Mouse (Mus musculus): Measurements from ENCODE around the gene Gadd45a. TPM values are rescaled to one million over a fixed set of nuclear protein-coding genes. Genes with fewer than 3 reads are reported as not detected.
"Not testable (repeated sequence)": the region's sequence is repeated elsewhere in the genome, so short reads cannot be mapped to it uniquely, and the experiment has no call there.

The Gadd45a gene
- polyA plus RNA-seq, 1 experiment, result 32.7 TPM

DNA sequence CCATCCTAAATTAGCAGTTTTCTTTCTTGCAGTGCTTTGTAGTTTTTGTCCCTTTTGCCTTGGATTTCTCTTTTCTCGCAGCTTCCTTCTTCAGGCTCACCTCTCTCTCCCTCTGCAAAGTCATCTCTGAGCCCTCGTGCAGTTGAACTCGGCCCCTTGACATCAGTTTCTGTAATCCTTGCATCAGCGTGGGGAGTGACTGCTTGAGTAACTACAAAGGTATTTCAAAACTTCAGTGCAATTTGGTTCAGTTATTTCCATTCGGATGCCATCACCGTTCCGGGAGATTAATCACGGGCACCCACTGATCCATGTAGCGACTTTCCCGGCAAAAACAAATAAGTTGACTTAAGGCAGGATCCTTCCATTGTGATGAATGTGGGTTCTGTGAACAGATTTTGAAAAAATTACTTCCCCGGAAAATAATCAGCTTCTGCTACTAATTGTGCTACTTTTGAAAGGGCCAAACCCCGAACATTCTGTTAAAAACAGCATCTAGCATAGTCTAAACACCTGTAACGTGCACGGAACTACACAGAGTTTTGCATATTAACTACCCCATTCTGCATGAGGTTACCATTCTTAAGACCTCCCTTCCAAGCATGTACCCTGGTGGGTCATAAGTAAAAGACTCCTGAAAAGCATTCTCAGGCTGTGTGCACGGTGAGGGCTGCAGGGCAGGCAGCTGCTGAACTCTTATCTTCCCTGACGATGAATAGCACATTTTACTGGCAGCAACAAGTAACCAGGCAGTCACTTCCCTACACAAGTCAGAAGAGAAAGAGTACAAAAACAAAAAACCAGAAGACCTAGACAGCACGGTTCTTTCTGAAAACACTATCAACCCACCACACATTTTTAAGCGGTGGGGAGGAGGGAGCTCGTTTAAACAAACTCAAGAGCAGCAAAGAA, 1.6 kb downstream of the Gadd45a start:
- Histone ChIP-seq H3K4me1 (ENCODE audit: control insufficient read depth, insufficient read depth, low read length) (peaks cover 5% of the 10 kb centered on the region), H3K4me3 (replicated peaks; ENCODE audit: extremely low read depth, low read depth, low read length) (peak overlapping the region; percentile 67)
- TF ChIP-seq CTCF (IDR thresholded peaks at IDR 0.05; ENCODE audit: insufficient read depth, low read length) (no peak), POLR2A (IDR thresholded peaks at IDR 0.05; ENCODE audit: borderline replicate concordance, extremely low read depth, low read depth, low read length) (no peak)
- WGBS, result 29% methylated on average over 19 of the region's 19 CpGs
- DNase-seq, result no peak

DNA sequence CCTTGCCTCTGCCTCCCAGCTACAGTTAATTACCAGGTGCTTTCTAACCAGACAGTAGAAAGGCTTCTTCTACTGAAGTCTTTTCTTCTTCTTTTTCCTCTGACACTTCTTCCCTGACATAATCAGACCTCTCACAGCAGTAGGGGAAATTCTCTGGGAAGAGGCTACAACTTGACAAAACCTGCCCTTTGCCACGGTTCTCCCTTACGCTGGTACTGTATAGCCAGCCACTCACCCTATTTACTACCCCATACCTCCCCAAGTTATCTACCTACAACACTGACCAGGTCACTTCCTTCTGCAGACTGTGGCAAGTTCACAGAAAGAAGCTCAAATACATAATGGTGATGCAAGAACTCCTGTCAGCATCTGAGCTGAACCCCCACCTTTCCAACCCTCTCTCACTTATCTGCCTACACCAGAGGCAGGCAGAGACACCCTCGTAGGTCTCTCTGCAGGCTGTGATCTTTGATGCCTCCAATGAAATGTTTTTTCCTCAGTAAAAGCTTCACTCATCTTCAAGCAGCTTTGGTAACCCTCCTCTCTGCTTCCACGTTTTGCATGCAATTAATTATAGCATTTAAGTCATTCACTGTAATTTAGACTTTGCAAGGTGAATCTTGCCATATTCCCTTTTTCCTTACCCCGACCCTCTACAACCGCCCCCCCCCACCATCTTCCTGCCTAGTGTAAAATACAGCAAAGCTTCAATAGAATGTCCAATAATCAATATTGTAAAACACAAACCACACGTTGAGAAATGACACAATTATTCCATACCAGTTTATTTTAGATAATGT, 2.7 kb downstream of the Gadd45a start:
- Histone ChIP-seq H3K4me3 (replicated peaks; ENCODE audit: extremely low read depth, low read depth, low read length) (no peak overlapping the region), H3K4me1 (ENCODE audit: control insufficient read depth, insufficient read depth, low read length) (peaks cover 5% of the 10 kb centered on the region)
- TF ChIP-seq POLR2A (IDR thresholded peaks at IDR 0.05; ENCODE audit: borderline replicate concordance, extremely low read depth, low read depth, low read length), result no peak
- no peak for TF ChIP-seq CTCF (IDR thresholded peaks at IDR 0.05; ENCODE audit: insufficient read depth, low read length)
- DNase-seq, result no peak
- WGBS, result 82% methylated on average over 7 of the region's 7 CpGs

DNA sequence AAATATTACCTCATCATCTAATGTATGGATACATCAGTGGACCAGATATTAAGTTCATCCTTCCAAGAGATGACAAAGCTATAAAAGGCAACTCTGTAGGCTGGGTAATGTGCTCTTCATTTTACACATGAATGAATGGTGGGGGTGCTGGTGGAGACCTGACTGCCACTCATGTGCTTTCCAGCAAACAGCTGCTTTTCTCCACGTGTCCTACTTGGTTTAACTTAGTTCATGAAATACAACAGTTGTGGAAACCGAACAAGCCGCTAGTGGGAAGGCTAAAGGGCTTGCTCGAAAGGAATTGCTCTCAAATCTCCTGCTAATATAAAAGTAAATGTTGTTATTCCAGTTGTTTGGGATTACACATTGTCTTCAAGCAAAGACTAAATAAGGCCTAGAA, 3.7 kb downstream of the Gadd45a start:
- no peak overlapping the region for H3K4me3 ChIP-seq (replicated peaks; ENCODE audit: extremely low read depth, low read depth, low read length)
- no peak for DNase-seq
- TF ChIP-seq CTCF (IDR thresholded peaks at IDR 0.05; ENCODE audit: insufficient read depth, low read length), result no peak
- TF ChIP-seq POLR2A (IDR thresholded peaks at IDR 0.05; ENCODE audit: borderline replicate concordance, extremely low read depth, low read depth, low read length), result no peak
- peaks cover 5% of the 10 kb centered on the region for H3K4me1 ChIP-seq (ENCODE audit: control insufficient read depth, insufficient read depth, low read length)
- 76% methylated on average over 4 of the region's 4 CpGs for WGBS

DNA sequence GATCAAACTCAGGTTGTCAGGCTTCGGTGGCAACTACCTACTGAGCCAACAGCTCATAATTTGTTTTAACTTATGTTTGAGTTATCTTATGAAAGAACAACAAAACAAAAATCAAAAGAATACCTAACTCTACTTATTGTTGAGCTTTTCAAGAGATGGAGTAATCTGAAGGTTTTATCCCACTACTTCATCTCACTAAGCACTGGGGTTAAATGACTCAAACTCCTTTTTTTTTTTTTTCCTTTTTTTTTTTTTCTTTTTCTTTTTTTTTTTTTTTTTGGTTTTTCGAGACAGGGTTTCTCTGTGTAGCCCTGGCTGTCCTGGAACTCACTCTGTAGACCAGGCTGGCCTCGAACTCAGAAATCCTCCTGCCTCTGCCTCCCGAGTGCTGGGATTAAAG, 4.3 kb downstream of the Gadd45a start:
- 95% methylated on average over 3 of the region's 4 CpGs for WGBS
- not testable (repeated sequence) for DNase-seq; H3K4me3 ChIP-seq (replicated peaks; ENCODE audit: extremely low read depth, low read depth, low read length); H3K4me1 ChIP-seq (ENCODE audit: control insufficient read depth, insufficient read depth, low read length)

DNA sequence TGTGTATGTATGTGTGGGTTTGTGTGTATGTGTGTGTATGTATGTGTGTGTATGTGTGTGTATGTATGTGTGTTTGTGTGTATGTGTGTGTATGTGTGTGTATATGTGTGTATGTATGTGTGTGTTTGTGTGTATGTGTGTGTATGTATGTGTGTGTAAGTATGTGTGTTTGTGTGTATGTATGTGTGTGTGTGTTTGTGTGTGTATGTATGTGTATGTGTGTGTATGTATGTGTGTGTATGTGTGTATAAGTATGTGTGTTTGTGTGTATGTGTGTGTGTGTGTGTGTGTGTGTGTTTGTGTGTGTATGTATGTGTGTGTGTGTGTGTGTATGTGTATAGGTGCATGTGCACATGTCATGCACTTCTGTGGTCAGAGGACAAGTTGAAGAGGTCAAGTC, 4.7 kb downstream of the Gadd45a start:
- H3K4me3 ChIP-seq (replicated peaks; ENCODE audit: extremely low read depth, low read depth, low read length); H3K4me1 ChIP-seq (ENCODE audit: control insufficient read depth, insufficient read depth, low read length); DNase-seq: not testable (repeated sequence)

DNA sequence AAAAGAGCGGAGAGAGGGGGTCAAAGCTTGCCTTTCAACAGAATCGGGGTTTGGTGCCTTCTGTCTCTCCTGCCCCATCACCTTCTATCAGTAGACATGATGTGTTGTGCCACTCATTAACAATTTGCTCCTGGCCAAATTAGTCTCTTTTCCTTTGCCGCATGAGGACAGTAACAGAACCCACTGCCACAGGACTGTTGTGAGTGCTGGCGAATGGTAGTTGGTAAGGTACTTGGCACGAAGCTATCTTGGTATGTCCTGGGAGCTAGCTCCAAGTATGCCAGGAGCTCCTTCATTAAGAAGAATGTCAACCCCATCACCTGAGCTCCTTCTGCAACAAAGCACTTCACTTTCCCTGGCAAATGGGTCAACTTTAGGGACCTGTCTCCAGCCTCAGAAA, 6.4 kb downstream of the Gadd45a start:
- 79% methylated on average over 5 of the region's 5 CpGs for WGBS
- no peak for DNase-seq
- Histone ChIP-seq H3K4me1 (ENCODE audit: control insufficient read depth, insufficient read depth, low read length) (peaks cover 3% of the 10 kb centered on the region), H3K4me3 (replicated peaks; ENCODE audit: extremely low read depth, low read depth, low read length) (no peak overlapping the region)
- TF ChIP-seq CTCF (IDR thresholded peaks at IDR 0.05; ENCODE audit: insufficient read depth, low read length) (no peak), POLR2A (IDR thresholded peaks at IDR 0.05; ENCODE audit: borderline replicate concordance, extremely low read depth, low read depth, low read length) (no peak)

DNA sequence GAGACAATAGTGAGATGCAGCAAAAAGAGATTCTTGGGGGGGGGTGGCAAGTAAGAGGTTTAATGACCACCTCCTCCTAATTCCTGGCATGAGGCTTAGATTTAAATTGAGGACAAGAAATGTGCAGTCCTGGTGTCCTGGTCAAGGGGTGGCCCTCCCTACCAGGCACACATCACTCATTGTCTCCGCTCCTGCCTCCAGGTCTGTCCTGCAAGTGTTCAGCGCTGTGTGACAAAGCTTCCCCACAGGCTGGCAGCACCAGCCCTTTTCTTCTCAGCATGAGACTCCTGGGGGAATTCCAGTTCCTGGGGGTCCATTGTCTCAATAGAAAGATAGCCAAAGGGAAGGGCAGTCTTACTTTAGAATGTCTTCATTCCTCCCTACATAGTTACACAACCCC, 6.8 kb downstream of the Gadd45a start:
- no peak for TF ChIP-seq CTCF (IDR thresholded peaks at IDR 0.05; ENCODE audit: insufficient read depth, low read length)
- TF ChIP-seq POLR2A (IDR thresholded peaks at IDR 0.05; ENCODE audit: borderline replicate concordance, extremely low read depth, low read depth, low read length), result no peak
- Histone ChIP-seq H3K4me1 (ENCODE audit: control insufficient read depth, insufficient read depth, low read length) (peaks cover under 1% of the 10 kb centered on the region), H3K4me3 (replicated peaks; ENCODE audit: extremely low read depth, low read depth, low read length) (no peak overlapping the region)
- 62% methylated on average over 2 of the region's 2 CpGs for WGBS
- no peak for DNase-seq

DNA sequence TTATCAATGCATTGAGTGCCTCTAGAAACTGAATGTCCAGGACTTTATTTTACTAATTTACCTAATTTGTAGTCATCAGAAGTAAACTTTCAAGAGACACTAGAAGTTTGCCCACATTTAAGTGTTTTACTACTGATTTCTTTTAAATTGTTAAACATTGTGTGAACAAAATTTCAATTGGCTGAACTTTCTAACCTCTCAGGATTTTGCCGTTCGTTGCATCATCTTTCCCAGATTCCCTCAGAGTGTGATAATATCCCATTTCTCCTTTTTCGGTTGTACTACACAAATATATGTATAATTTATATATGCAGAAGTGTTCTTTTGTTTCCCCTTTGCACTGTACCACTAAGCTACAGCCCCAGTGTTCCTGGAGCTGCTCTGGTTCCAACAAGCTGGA, 7.3 kb downstream of the Gadd45a start:
- TF ChIP-seq POLR2A (IDR thresholded peaks at IDR 0.05; ENCODE audit: borderline replicate concordance, extremely low read depth, low read depth, low read length), result no peak
- TF ChIP-seq CTCF (IDR thresholded peaks at IDR 0.05; ENCODE audit: insufficient read depth, low read length), result no peak
- Histone ChIP-seq H3K4me1 (ENCODE audit: control insufficient read depth, insufficient read depth, low read length) (no peaks in the 10 kb centered on the region; the same call in 1 of the 2 replicates), H3K4me3 (replicated peaks; ENCODE audit: extremely low read depth, low read depth, low read length) (no peak overlapping the region)
- 43% methylated on average over 3 of the region's 3 CpGs for WGBS
- no peak for DNase-seq

DNA sequence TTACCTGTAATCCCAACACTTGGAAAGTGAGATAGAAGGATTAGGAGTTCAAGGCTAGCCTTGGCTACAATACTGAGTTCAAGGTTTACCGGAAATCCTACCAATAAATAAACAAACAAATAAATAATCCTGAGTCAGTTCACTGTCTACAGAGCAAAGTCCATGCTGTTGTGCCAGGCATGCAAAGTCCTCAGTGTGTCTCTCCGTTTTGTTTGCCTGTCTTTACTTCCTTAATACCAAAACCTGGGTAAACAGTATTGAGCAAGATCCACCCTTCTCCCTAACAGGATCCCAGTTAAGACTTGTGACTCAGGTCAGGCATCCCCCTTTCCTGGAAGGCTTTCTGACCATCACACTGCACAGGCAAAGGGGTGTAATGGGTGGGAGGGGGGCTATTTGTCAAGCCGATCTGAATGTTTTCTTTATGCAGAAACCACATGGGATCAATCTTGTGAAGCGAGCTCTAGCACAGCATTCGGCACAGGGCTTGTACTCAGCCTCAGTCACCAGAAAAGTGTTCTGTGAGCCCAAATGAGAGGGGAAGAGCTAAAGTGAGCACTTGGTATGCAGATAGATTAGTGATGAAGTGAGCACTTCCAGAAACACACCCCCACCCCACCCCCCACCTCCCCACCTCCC, 7.8 kb downstream of the Gadd45a start:
- no peak for TF ChIP-seq CTCF (IDR thresholded peaks at IDR 0.05; ENCODE audit: insufficient read depth, low read length)
- no peak for TF ChIP-seq POLR2A (IDR thresholded peaks at IDR 0.05; ENCODE audit: borderline replicate concordance, extremely low read depth, low read depth, low read length)
- no peak for DNase-seq

More for the DNA sequence above, 7.8 kb downstream of the Gadd45a start:
- no peaks in the 10 kb centered on the region; the same call in 1 of the 2 replicates for H3K4me1 ChIP-seq (ENCODE audit: control insufficient read depth, insufficient read depth, low read length)
- H3K4me3 ChIP-seq (replicated peaks; ENCODE audit: extremely low read depth, low read depth, low read length), result no peak overlapping the region
- 42% methylated on average over 5 of the region's 5 CpGs for WGBS

Data from lung, adult 2 months (tissue).